Mouse (Mus musculus) intestine, embryonic 14.5 days (tissue): Measurements from ENCODE around the gene Ago3. TPM values are rescaled to one million over a fixed set of nuclear protein-coding genes. Genes with fewer than 3 reads are reported as not detected.

Source experiments
- ATAC-seq: fragments of 200-750 bp; cut with Nextera tagmentation; replicated peaks from 2 replicates; pipeline ENCODE4 v1.8.0; 2017; ENCODE audit warnings: low read depth, moderate number of reproducible peaks, moderate TSS enrichment, moderate library complexity; ENCODE audit not compliant: low FRiP score, low TSS enrichment
- DNase-seq: peaks from one replicate; pipeline ENCODE4 v3.0.0-alpha.2; 2018; ENCODE audit warnings: low spot score
- H3K27ac ChIP-seq: fragments of 300-500 bp; sonication (generic); 2 replicates; pipeline ENCODE4 v1.5.1; 2014; ENCODE audit warnings: low read depth, mild to moderate bottlenecking, control low read depth
- H3K27me3 ChIP-seq: fragments of 300-500 bp; sonication (generic); replicated peaks from 2 replicates; pipeline ENCODE4 v1.6.1; 2014; ENCODE audit warnings: low read length, control low read depth; ENCODE audit not compliant: control insufficient read depth, insufficient read depth
- H3K36me3 ChIP-seq: fragments of 300-500 bp; sonication (generic); 2 replicates; pipeline ENCODE4 v1.6.1; 2014; ENCODE audit warnings: low read length, control low read depth; ENCODE audit not compliant: control insufficient read depth, insufficient read depth
- H3K4me1 ChIP-seq: fragments of 300-500 bp; sonication (generic); replicated peaks from 2 replicates; pipeline ENCODE4 v1.6.1; 2014; ENCODE audit warnings: low read length, control low read depth, mixed read lengths; ENCODE audit not compliant: control insufficient read depth, insufficient read depth
- H3K4me2 ChIP-seq: fragments of 300-500 bp; sonication (generic); 2 replicates; pipeline ENCODE4 v1.6.1; 2014; ENCODE audit warnings: low read length
- H3K4me3 ChIP-seq: fragments of 300-500 bp; sonication (generic); 2 replicates; pipeline ENCODE4 v1.5.1; 2014; ENCODE audit warnings: low read depth, low read length, control low read depth, mixed read lengths
- H3K9ac ChIP-seq: fragments of 300-500 bp; sonication (generic); 2 replicates; pipeline ENCODE4 v1.6.1; 2014; ENCODE audit warnings: mild to moderate bottlenecking, low read length
- H3K9me3 ChIP-seq: fragments of 300-500 bp; sonication (generic); 2 replicates; pipeline ENCODE4 v1.6.1; 2016; ENCODE audit warnings: low read length, control low read depth; ENCODE audit not compliant: control insufficient read depth
- WGBS: fragments of 180-500 bp; shearing (Covaris S2); extraction: QIAGEN DNeasy Blood & Tissue Kit; methylation state at CpG from one replicate; pipeline ENCODE4 v1.1.7; 2014; 5-methylcytosine and 5-hydroxymethylcytosine counted together
- polyA plus RNA-seq: library from polyadenylated mRNA; unstranded; fragments of >200 nt; fragmentation: Nextera tagmentation; extraction: Ambion mirVana; gene quantifications from 2 replicates; pipeline ENCODE4 v1.2.1, GENCODE M21; 2014

The Ago3 gene
- polyA plus RNA-seq, 1 experiment from 2014 or later: 13.2 TPM

GRCm38 (mm10) chr4:126310344-126310743 is 119.0 kb downstream of the Ago3 start:
- H3K27me3 ChIP-seq: no peaks in the 10 kb centered on the region
- H3K9me3 ChIP-seq: peaks cover 5% of the 10 kb centered on the region; the same call in 1 of the 2 replicates
- no peak overlapping the region for H3K9ac ChIP-seq
- peaks cover 3% of the 10 kb centered on the region; the same call in 1 of the 2 replicates for H3K36me3 ChIP-seq
- no peak overlapping the region for H3K4me3 ChIP-seq
- ATAC-seq (no peak), DNase-seq (no peak)
- no peak overlapping the region for H3K27ac ChIP-seq
- no peak overlapping the region for H3K4me2 ChIP-seq
- no peaks in the 10 kb centered on the region; the same call in 1 of the 2 replicates for H3K4me1 ChIP-seq
- WGBS: 71% methylated on average over 7 of the region's 7 CpGs

DNA sequence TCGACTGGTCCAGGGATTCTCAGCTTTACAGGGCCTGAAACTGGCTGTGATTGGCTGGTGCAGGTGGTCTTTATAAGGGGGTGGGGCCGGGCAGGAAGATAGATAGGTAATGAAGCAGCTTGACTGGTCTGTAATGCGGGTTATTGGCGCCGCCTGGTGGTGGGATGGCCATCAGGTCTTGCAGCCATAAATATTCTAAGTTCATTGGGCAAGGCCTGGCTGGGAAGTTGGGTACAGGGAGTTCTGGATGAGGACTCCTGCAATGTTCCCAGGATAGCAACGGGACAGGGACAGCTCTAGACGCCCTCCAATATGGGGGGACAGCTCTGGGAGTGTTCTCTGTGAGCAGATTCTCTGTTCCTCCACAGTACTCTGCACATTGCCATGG is 119.4 kb downstream of the Ago3 start:
- H3K4me1 ChIP-seq: no peaks in the 10 kb centered on the region; the same call in 1 of the 2 replicates
- under 1% methylated on average over 7 of the region's 7 CpGs for WGBS
- H3K27ac ChIP-seq: no peak overlapping the region
- DNase-seq: peak; percentile 97
- 0 out of 2 replicates have a peak, but pooled peaks cover 1% of the 10 kb centered on the region for H3K36me3 ChIP-seq
- H3K9ac ChIP-seq: no peak overlapping the region
- peak overlapping the region; percentile 35 for H3K4me2 ChIP-seq
- peak; percentile 80 for ATAC-seq
- no peaks in the 10 kb centered on the region for H3K27me3 ChIP-seq
- no peak overlapping the region for H3K4me3 ChIP-seq
- H3K9me3 ChIP-seq: peaks cover 5% of the 10 kb centered on the region; the same call in 1 of the 2 replicates

- peaks cover 5% of the 10 kb centered on the region; the same call in 1 of the 2 replicates for H3K9me3 ChIP-seq
- no peaks in the 10 kb centered on the region for H3K27me3 ChIP-seq
- ATAC-seq (peak; percentile 70), DNase-seq (no peak)
- 15% methylated on average over 20 of the region's 20 CpGs for WGBS
- H3K36me3 ChIP-seq: no peaks in the 10 kb centered on the region
- H3K4me2 ChIP-seq: peak overlapping the region; percentile 35
- H3K27ac ChIP-seq: no peak overlapping the region
- no peak overlapping the region for H3K4me3 ChIP-seq
- H3K4me1 ChIP-seq: no peaks in the 10 kb centered on the region; the same call in 1 of the 2 replicates
- no peak overlapping the region for H3K9ac ChIP-seq
Measured at GRCm38 (mm10) chr4:126309211-126309921, 120.0 kb downstream of the Ago3 start.

GRCm38 (mm10) chr4:126306827-126307226 is 122.5 kb downstream of the Ago3 start:
- Histone ChIP-seq H3K4me2 (no peak overlapping the region), H3K9me3 (peaks cover 5% of the 10 kb centered on the region; the same call in 1 of the 2 replicates), H3K4me1 (no peaks in the 10 kb centered on the region), H3K27me3 (peaks cover 14% of the 10 kb centered on the region), H3K9ac (no peak overlapping the region), H3K36me3 (no peaks in the 10 kb centered on the region), H3K4me3 (no peak overlapping the region), H3K27ac (no peak overlapping the region)
- DNase-seq (no peak), ATAC-seq (no peak)
- 8% methylated on average over 2 of the region's 2 CpGs for WGBS

DNA sequence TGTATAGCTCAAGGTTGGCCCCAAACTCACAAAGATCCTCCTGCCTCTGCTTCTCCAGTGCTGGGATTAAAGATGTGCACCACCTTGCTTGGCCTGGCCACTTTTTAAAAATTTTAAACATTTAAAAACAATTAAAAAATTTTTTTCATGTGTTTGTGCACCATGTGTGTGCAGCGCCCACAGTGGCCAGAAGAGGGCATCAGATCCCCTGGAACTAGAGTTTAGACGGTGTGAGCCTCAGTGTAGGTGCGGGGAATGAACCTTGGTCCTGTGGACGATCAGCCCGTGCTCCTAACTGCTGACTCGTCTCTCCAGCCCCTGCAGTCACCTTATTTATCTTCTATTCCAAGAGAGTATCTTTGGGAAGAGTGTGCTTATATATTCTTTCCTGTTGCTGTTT is 123.3 kb downstream of the Ago3 start:
- H3K27me3 ChIP-seq: peaks cover 22% of the 10 kb centered on the region
- ATAC-seq (no peak), DNase-seq (no peak)
- peaks cover 7% of the 10 kb centered on the region for H3K4me1 ChIP-seq
- no peaks in the 10 kb centered on the region for H3K36me3 ChIP-seq
- H3K4me3 ChIP-seq: no peak overlapping the region
- 89% methylated on average over 6 of the region's 6 CpGs for WGBS
- no peak overlapping the region for H3K4me2 ChIP-seq
- peaks cover 5% of the 10 kb centered on the region; the same call in 1 of the 2 replicates for H3K9me3 ChIP-seq
- H3K9ac ChIP-seq: no peak overlapping the region
- no peak overlapping the region for H3K27ac ChIP-seq

GRCm38 (mm10) chr4:126305428-126305827 is 123.9 kb downstream of the Ago3 start:
- no peaks in the 10 kb centered on the region for H3K36me3 ChIP-seq
- H3K4me2 ChIP-seq: no peak overlapping the region
- no peak overlapping the region for H3K4me3 ChIP-seq
- H3K9ac ChIP-seq: no peak overlapping the region
- ATAC-seq: no peak
- no peak overlapping the region for H3K27ac ChIP-seq
- no peak for DNase-seq
- peaks cover 28% of the 10 kb centered on the region for H3K27me3 ChIP-seq
- WGBS: 88% methylated on average over 1 of the region's 1 CpGs
- H3K4me1 ChIP-seq: peaks cover 12% of the 10 kb centered on the region
- H3K9me3 ChIP-seq: peaks cover 5% of the 10 kb centered on the region; the same call in 1 of the 2 replicates

DNA sequence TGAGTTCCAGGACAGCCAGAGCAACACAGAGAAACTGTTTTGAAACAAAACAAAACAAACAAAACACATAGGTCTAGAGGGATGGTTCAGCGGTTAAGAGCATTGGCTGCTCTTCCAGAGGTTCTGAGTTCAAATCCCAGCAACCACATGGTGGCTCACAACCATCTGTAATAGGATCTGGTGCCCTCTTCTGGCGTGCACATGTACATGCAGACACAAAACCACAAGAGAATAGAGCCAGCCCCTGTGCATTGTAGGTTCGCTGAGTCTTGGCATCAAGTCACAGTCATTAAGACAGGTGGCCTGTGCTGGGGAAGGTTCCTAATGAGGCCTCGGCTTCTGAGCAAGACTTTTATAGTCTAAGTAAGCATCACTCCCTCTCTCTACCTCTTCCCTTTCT is 125.5 kb downstream of the Ago3 start:
- no peak overlapping the region for H3K27ac ChIP-seq
- no peaks in the 10 kb centered on the region for H3K36me3 ChIP-seq
- peaks cover 5% of the 10 kb centered on the region; the same call in 1 of the 2 replicates for H3K9me3 ChIP-seq
- 60% methylated on average over 4 of the region's 4 CpGs for WGBS
- no peak overlapping the region for H3K4me2 ChIP-seq
- peaks cover 35% of the 10 kb centered on the region for H3K27me3 ChIP-seq
- no peak overlapping the region for H3K4me3 ChIP-seq
- ATAC-seq (no peak), DNase-seq (no peak)
- H3K4me1 ChIP-seq: peaks cover 12% of the 10 kb centered on the region
- no peak overlapping the region for H3K9ac ChIP-seq

DNA sequence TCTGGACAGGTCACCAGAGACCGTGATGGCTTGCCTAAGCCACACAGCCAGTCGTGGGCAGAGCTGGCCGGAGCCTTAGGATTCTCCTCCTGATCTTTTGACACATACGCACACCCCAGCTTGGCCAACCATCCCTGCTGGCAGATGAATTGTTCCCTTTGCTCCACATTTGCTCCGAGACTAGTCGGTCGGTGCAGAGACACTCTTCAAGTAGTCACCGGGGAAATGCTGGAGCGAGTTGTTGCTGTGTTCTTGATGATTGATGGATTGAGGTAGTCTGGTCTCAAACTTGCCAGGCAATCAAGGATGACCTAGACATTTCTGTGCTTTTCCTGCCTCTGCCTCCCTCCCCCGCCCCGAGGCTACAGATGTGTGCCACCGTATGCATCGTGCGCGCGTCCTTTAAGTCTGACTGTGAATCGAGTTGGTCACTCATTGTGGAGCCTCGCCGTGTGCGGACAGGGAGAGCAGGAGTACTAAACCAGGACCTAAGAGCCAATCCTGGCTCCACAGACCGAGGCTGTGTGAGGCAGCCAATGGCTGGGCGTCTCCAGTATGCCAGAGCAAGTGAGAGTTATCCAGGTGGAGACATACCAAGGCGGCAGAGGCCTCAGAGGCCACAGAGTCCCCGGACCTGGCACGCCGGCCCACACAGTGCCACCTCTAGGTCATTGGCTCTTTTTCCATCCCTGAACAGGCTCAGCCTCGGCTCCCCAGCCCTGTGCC is 127.6 kb downstream of the Ago3 start:
- ATAC-seq (no peak), DNase-seq (no peak)

More for the DNA sequence above, 127.6 kb downstream of the Ago3 start:
- Histone ChIP-seq H3K4me3 (peak overlapping the region; percentile 31), H3K4me2 (peak overlapping the region; percentile 67), H3K9ac (peak overlapping the region; percentile 29; the same call in 1 of the 2 replicates), H3K36me3 (no peaks in the 10 kb centered on the region), H3K27ac (no peak overlapping the region), H3K9me3 (peaks cover 5% of the 10 kb centered on the region; the same call in 1 of the 2 replicates), H3K27me3 (peaks cover 43% of the 10 kb centered on the region), H3K4me1 (peaks cover 16% of the 10 kb centered on the region)
- 11% methylated on average over 27 of the region's 27 CpGs for WGBS
